Mouse (Mus musculus) forebrain, embryonic 13.5 days (tissue): ENCODE data around the gene Tdrd5. TPM values are rescaled to one million over a fixed set of nuclear protein-coding genes. Genes with fewer than 3 reads are reported as not detected.
"Not testable (repeated sequence)": the region's sequence is repeated elsewhere in the genome, so short reads cannot be mapped to it uniquely, and the experiment has no call there.

Source experiments
- ATAC-seq: fragments of 200-750 bp; cut with Nextera tagmentation; 2 replicates; pipeline ENCODE4 v1.8.0; 2017
- H3K27ac ChIP-seq: fragments of 300-500 bp; sonication (generic); 2 replicates; pipeline ENCODE4 v1.5.1; 2015; ENCODE audit warnings: inconsistent platforms, mild to moderate bottlenecking, moderate library complexity
- H3K27me3 ChIP-seq: fragments of 300-500 bp; sonication (generic); 2 replicates; pipeline ENCODE4 v1.6.1; 2015; ENCODE audit warnings: mild to moderate bottlenecking, inconsistent platforms
- H3K36me3 ChIP-seq: fragments of 300-500 bp; sonication (generic); 2 replicates; pipeline ENCODE4 v1.6.1; 2015; ENCODE audit warnings: mild to moderate bottlenecking, inconsistent platforms; ENCODE audit not compliant: poor library complexity, severe bottlenecking
- H3K4me1 ChIP-seq: fragments of 300-500 bp; sonication (generic); 2 replicates; pipeline ENCODE4 v1.6.1; 2015; ENCODE audit warnings: inconsistent platforms
- H3K4me2 ChIP-seq: fragments of 300-500 bp; sonication (generic); 2 replicates; pipeline ENCODE4 v1.6.1; 2015; ENCODE audit warnings: inconsistent platforms, mild to moderate bottlenecking, moderate library complexity
- H3K4me3 ChIP-seq: fragments of 300-500 bp; sonication (generic); 2 replicates; pipeline ENCODE4 v1.5.1; 2015; ENCODE audit warnings: mild to moderate bottlenecking, inconsistent platforms
- H3K9ac ChIP-seq: fragments of 300-500 bp; sonication (generic); 2 replicates; pipeline ENCODE4 v1.6.1; 2015; ENCODE audit warnings: mild to moderate bottlenecking, inconsistent platforms
- H3K9me3 ChIP-seq: fragments of 300-500 bp; sonication (generic); replicated peaks from 2 replicates; pipeline ENCODE4 v1.6.1; 2016; ENCODE audit warnings: inconsistent platforms
- WGBS: fragments of 180-500 bp; shearing (Covaris S2); methylation state at CpG from one replicate; pipeline ENCODE4 v1.1.7; 2015; 5-methylcytosine and 5-hydroxymethylcytosine counted together
- polyA plus RNA-seq: library from polyadenylated mRNA; unstranded; fragments of >200 nt; fragmentation: Nextera tagmentation; extraction: Ambion mirVana; gene quantifications from 2 replicates; pipeline ENCODE4 v1.2.1, GENCODE M21; 2015

Gene Tdrd5
- polyA plus RNA-seq, 1 experiment from 2014 or later: 0.08 TPM

DNA sequence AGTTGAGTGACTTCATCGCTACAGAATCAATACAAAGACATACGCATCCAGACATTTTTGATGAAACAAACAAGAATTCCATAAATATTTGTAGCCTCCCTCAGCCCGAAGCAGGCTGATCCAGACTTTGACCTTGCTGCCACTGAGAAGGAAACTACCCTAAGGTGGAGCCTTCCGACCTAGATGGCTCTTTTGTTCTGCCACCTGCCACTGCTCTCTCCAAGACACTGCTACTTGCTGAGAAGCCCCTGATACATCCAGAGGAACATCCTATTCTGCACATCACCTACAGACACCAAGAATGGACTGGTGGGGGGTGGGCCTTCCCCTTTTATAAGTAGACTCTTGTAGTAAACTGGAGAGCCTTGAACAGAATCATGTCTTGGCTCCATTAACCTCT lies 52.4 kb downstream of the Tdrd5 start:
- ATAC-seq, H3K4me3 ChIP-seq, H3K27me3 ChIP-seq, H3K9ac ChIP-seq, H3K4me1 ChIP-seq, H3K9me3 ChIP-seq, H3K36me3 ChIP-seq, H3K4me2 ChIP-seq, H3K27ac ChIP-seq: not testable (repeated sequence)
- WGBS: 87% methylated on average over 4 of the region's 4 CpGs

DNA sequence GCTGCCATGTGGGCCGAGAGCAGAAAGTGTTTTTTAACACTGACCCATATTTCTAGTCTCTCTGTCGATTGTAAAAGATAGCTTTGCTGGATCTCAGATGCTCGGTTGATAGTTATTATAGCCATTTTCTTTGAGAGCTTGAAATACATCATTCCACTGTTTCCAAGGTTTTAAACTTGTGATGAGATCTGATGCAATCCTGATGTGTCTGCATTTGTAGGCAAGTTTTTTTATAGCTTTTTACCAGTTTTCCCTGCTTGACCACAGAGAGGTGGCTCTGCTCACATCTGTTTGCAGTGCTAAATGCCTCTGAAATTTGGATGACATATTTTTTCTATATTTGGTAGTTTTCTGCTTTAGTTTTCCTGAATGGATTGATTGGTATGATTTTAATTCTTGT lies 55.6 kb downstream of the Tdrd5 start:
- H3K27ac ChIP-seq: no peak overlapping the region
- no peak overlapping the region for H3K4me3 ChIP-seq
- no peak overlapping the region for H3K9ac ChIP-seq
- H3K4me1 ChIP-seq: no peaks in the 10 kb centered on the region
- no peaks in the 10 kb centered on the region for H3K36me3 ChIP-seq
- H3K27me3 ChIP-seq: no peaks in the 10 kb centered on the region
- WGBS: 87% methylated on average over 3 of the region's 3 CpGs
- H3K9me3 ChIP-seq: no peaks in the 10 kb centered on the region
- ATAC-seq: no peak
- no peak overlapping the region for H3K4me2 ChIP-seq

DNA sequence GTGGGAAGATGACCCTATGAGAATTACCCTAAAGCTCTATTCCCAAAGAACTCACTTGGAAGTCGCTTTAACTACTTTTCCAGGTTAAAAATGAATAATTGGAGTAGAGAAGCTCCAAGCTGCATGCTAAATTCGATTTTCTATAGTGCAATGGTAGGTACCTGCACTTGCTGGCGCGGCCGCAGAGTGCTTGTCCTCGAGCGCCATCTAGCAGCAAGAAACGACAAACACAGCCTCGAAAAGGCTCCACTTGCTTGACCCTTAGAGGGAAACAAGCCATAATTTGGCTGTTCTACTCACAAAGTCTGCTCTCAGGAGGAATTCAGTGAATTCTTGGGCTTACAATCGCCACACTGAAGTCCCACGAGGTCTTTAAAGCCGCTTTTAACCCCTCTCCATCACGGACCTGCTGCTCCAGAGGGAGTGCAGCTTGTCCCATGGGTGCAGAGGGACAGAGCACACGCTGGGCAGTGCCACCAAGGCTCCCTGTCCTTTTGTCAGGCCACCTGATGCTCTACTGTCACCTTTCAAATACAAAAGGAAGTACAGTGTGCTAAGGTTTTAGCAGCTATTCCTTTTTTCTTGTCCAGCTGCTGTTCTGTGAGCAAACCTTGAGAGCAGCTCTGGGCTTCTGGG lies 61.6 kb downstream of the Tdrd5 start:
- 8% methylated on average over 14 of the region's 14 CpGs for WGBS
- Histone ChIP-seq H3K36me3 (no peaks in the 10 kb centered on the region), H3K4me3 (no peak overlapping the region), H3K27ac (no peak overlapping the region), H3K4me1 (no peaks in the 10 kb centered on the region), H3K9ac (no peak overlapping the region), H3K4me2 (no peak overlapping the region), H3K27me3 (no peaks in the 10 kb centered on the region), H3K9me3 (no peaks in the 10 kb centered on the region)
- no peak for ATAC-seq

DNA sequence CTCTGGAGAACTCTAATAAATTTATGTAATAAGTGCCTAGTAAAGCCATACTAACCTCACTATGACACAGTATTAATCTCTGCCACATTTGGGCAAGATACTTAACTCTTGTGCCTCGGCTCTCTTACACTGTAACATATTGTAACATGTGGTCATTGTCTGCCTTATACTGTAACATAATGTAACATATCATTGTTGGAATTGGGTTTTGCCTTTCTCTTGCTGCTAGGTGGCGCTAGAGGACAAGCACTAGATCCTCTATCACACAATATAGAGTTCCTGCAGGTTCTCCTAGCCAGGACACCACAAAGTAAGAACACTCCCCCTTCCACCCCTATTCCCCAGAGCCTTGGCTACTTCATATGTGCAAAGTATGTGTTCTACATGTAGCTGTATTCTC lies 62.4 kb downstream of the Tdrd5 start:
- no peak overlapping the region for H3K4me3 ChIP-seq
- ATAC-seq: no peak
- no peaks in the 10 kb centered on the region for H3K27me3 ChIP-seq
- WGBS: 41% methylated on average over 2 of the region's 2 CpGs
- H3K4me2 ChIP-seq: no peak overlapping the region
- H3K9ac ChIP-seq: no peak overlapping the region
- H3K27ac ChIP-seq: no peak overlapping the region
- H3K4me1 ChIP-seq: no peaks in the 10 kb centered on the region
- no peaks in the 10 kb centered on the region for H3K9me3 ChIP-seq
- no peaks in the 10 kb centered on the region for H3K36me3 ChIP-seq

DNA sequence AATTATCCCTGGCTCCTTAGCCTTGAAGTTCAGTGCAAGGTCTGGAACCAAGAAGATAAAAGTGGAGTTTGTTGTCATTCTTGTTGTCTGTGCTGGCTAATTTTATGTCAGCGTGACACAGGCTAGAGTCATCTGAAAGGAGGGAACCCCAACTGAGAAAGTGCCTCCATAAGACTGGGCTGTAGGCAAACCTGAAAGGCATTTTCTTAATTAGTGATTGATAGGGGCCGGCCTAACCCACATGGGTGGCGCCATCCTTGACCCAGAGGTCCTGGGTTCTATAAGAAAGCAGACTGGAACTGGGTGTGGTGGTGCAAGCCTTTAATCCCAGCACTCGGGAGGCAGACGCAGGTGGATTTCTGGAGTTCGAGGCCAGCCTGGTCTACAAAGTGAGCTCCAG lies 72.3 kb downstream of the Tdrd5 start:
- WGBS: 87% methylated on average over 6 of the region's 6 CpGs
- H3K9ac ChIP-seq: no peak overlapping the region
- H3K36me3 ChIP-seq: no peaks in the 10 kb centered on the region
- H3K4me2 ChIP-seq: no peak overlapping the region
- ATAC-seq: no peak
- no peaks in the 10 kb centered on the region for H3K9me3 ChIP-seq
- no peaks in the 10 kb centered on the region for H3K27me3 ChIP-seq
- no peak overlapping the region for H3K27ac ChIP-seq
- H3K4me3 ChIP-seq: no peak overlapping the region
- H3K4me1 ChIP-seq: no peaks in the 10 kb centered on the region

DNA sequence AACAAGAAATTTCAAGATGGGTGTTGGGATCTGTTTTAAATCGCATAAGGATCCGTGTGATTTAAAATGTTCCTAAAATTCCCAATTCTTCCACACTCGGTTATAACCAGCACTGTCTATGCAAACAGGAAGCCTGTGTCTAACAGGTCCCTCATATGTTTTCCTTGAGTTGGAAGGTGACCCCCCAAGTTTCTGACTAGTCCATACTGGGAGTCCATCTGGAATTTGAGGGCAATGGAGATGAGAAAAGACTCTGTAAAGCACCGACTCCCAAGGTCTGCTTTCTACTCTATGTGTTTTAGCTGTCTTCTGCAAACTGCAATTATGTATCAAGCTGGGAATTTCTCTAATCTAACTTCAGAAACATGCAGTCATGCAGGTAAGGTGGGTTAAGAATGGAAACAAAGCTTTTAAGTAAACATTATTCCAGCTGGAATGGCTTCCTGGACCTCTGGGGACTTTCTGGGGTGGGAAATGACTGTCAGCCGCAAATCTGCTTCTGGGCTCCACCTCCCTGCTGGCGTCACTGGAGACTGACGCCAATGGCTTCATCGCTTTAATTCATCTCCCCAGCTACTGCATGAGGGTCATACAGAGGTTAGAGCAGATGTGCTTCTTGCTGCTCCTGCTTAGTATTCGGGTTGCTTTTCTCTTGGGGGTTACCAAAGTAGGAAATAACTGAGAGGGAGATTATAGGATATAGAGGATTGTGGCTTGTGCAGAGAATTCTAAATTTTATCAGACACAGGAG lies 73.0 kb downstream of the Tdrd5 start:
- no peaks in the 10 kb centered on the region for H3K9me3 ChIP-seq
- H3K4me2 ChIP-seq: no peak overlapping the region
- H3K4me3 ChIP-seq: no peak overlapping the region
- no peak overlapping the region for H3K27ac ChIP-seq
- 48% methylated on average over 9 of the region's 9 CpGs for WGBS
- H3K4me1 ChIP-seq: no peaks in the 10 kb centered on the region
- 0 out of 2 replicates have a peak, but pooled peaks have one; percentile 43 for ATAC-seq
- no peaks in the 10 kb centered on the region for H3K27me3 ChIP-seq
- H3K9ac ChIP-seq: no peak overlapping the region
- no peaks in the 10 kb centered on the region for H3K36me3 ChIP-seq

DNA sequence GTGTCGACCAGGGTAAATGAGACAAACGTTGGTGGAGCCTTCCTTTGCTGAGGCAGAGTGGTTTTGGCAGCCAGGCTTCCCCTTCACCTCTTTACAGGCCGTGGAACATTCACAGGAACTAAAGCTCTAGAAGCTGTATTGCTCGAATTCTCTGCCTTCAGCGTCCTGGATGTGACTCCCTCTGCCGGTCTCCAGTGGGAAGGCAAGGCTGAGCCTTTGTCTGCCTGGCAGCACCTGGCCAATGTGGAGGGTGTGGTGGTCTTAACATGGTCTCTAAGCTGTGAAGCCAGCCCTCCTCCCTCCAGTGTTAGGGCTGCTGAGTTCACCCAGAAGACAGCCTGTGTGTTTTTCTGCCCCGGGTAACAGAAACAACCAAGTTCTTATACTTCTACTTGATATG lies 74.0 kb downstream of the Tdrd5 start:
- Histone ChIP-seq H3K36me3 (no peaks in the 10 kb centered on the region), H3K4me1 (no peaks in the 10 kb centered on the region), H3K4me3 (no peak overlapping the region), H3K4me2 (no peak overlapping the region), H3K27ac (no peak overlapping the region), H3K9me3 (no peaks in the 10 kb centered on the region), H3K27me3 (no peaks in the 10 kb centered on the region), H3K9ac (no peak overlapping the region)
- 0 out of 2 replicates have a peak, but pooled peaks have one; percentile 16 for ATAC-seq
- WGBS: 31% methylated on average over 7 of the region's 7 CpGs

DNA sequence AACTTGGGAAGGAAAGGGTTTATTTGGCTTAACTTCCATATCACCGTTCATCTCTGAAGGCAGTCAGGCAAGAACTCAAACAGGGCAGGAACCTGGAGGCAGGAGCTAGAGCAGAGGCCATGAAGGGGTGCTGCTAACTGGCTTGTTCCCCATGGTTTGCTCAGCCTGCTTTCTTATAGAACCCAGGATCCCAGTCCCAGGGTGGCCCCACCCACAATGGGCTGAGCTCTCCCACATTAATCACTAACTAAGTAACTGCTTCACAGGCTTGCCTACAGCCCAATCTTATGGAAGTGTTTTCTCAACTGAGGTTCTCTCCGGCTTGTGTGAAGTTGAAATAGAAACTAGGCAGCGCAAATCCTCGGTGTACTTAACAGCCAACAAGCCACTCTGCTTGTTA lies 74.7 kb downstream of the Tdrd5 start:
- Histone ChIP-seq H3K36me3 (no peaks in the 10 kb centered on the region), H3K4me1 (no peaks in the 10 kb centered on the region), H3K4me3 (no peak overlapping the region), H3K9me3 (no peaks in the 10 kb centered on the region), H3K9ac (no peak overlapping the region), H3K4me2 (no peak overlapping the region), H3K27ac (no peak overlapping the region), H3K27me3 (no peaks in the 10 kb centered on the region)
- ATAC-seq: no peak
- 91% methylated on average over 4 of the region's 4 CpGs for WGBS

DNA sequence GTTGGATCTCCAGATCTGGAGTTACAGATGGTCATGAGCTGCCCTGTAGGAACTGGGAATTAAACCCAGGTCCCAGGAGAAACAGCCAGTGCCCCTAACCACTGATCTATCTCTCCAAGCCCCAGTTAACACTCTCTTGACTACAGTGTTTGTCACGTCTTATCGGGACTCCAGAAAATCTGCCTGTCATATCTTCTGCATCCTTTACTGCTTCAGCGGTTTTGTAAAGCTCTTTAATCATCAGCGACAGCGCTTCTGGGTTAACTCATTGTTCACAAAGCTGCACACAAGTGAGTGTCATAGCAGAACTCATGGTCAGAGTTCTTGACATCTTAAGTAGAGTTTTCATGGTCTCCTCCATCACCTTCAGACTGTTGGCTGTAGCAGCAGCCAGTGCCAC lies 76.6 kb downstream of the Tdrd5 start:
- ATAC-seq: no peak

DNA sequence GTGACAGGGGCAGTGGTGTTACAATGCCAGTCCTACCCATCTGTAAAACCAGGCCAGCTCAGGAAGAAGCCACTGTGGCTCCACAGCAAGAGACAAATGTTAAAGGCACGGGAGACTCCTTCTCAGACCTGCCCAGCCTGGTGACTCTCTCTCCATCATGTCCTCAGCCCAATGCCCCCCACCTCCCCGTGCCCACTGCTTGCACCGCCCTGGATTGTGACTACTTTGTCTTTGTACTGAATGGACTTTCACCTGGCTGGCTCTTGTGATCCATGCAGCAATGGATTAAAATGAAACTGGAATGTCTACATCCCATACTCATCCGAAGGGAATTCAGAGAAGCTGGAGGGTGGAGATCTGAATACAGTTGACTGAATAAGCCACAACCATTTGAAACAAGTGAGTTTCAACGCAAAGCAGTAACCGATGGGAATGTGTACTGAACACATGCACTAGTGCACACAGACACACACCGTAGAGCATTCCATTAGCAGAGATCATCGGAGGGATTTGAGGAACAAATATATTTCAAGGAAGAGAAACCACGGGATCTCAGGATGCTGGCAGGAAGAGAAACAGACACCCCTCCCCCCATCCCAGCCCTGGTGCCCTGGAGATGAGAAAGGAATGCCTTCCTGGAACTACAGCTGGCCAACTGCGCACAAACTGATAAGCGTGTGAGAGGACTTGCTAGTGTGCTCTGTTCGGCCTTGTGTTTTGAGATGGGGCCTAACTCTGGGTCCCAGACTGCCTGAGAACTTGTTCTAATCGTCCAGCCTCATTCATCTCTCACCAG lies 81.1 kb downstream of the Tdrd5 start:
- WGBS: 55% methylated on average over 13 of the region's 13 CpGs
- Histone ChIP-seq H3K27me3 (no peaks in the 10 kb centered on the region), H3K4me3 (no peak overlapping the region), H3K9me3 (no peaks in the 10 kb centered on the region), H3K4me1 (peaks cover 12% of the 10 kb centered on the region; the same call in 1 of the 2 replicates), H3K9ac (no peak overlapping the region), H3K27ac (no peak overlapping the region; the same call in 1 of the 2 replicates), H3K36me3 (no peaks in the 10 kb centered on the region), H3K4me2 (no peak overlapping the region)
- ATAC-seq: no peak

More for the DNA sequence above, 76.6 kb downstream of the Tdrd5 start:
- no peaks in the 10 kb centered on the region for H3K9me3 ChIP-seq
- H3K27me3 ChIP-seq: no peaks in the 10 kb centered on the region
- H3K36me3 ChIP-seq: no peaks in the 10 kb centered on the region
- H3K27ac ChIP-seq: no peak overlapping the region
- H3K4me1 ChIP-seq: peaks cover 11% of the 10 kb centered on the region; the same call in 1 of the 2 replicates
- no peak overlapping the region for H3K4me2 ChIP-seq
- no peak overlapping the region for H3K4me3 ChIP-seq
- H3K9ac ChIP-seq: no peak overlapping the region
- 76% methylated on average over 5 of the region's 5 CpGs for WGBS

DNA sequence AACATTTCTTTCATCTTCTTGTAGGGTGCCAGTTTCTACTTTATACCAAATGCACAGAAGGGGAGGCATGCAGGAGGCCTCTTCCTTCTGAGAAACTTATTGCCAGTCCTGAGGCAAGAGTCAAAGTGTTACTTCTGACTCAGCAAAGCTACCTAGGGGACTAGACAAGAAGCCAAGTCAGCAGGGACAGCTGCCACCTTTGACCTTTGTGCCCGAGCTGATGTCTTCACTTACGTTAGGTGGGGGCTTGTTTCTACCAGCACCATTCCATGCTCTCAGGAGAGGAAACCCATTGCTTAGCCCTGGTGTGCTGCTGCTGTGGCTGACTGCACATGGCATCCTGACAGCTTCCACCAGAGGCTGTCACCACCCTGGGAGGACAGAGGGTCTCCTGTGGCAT lies 82.1 kb downstream of the Tdrd5 start:
- H3K36me3 ChIP-seq: no peaks in the 10 kb centered on the region
- H3K4me2 ChIP-seq: no peak overlapping the region
- no peak for ATAC-seq
- H3K9me3 ChIP-seq: no peaks in the 10 kb centered on the region
- no peak overlapping the region for H3K9ac ChIP-seq
- 54% methylated on average over 2 of the region's 2 CpGs for WGBS
- H3K27ac ChIP-seq: no peak overlapping the region
- H3K4me1 ChIP-seq: peaks cover 12% of the 10 kb centered on the region; the same call in 1 of the 2 replicates
- no peak overlapping the region for H3K4me3 ChIP-seq
- H3K27me3 ChIP-seq: no peaks in the 10 kb centered on the region

DNA sequence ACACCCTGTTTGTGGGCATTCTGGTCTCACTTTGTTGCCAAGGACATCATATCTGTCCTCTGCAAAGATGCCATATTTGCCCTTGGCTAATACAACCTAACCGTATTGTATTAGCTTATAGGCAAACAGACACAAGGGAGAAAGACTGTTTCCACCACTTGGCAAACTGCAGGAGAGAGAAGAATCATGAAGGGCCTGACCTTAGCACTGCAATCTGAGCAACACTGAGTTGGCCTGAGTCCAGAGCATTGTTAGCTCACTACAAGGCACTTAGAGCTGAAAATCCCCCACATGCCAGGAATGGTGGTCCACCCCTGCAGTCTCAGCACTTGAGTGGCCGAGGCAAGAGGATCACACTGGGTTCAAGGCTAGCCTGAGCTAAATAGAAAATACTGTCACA lies 84.9 kb downstream of the Tdrd5 start:
- Histone ChIP-seq H3K36me3 (no peaks in the 10 kb centered on the region), H3K9ac (no peak overlapping the region), H3K4me1 (peaks cover 12% of the 10 kb centered on the region; the same call in 1 of the 2 replicates), H3K4me2 (no peak overlapping the region), H3K9me3 (no peaks in the 10 kb centered on the region), H3K4me3 (no peak overlapping the region), H3K27ac (no peak overlapping the region), H3K27me3 (0 out of 2 replicates have a peak, but pooled peaks cover 2% of the 10 kb centered on the region)
- ATAC-seq: no peak
- WGBS: 90% methylated on average over 2 of the region's 2 CpGs
